Comparison of ENCODE assay signal across 23 mouse cellular contexts in genomic region chr3:123343690-123344089, GRCm38 (mm10). TPM values are rescaled to one million over a fixed set of nuclear protein-coding genes. Genes with fewer than 3 reads are reported as not detected.
DNase-seq lines count a peak whose midpoint lies in the region; ATAC-seq lines count a peak whose summit lies in the region.
"Had no signal": no experiment of that assay in that cellular context is flagged by ENCODE, and none has a peak within 500 bp of the region (broad histone marks: within the 10 kb centered on the region; RNA-seq: fewer than 3 reads in every experiment).

No protein-coding gene starts in this region.

- H3K27ac ChIP-seq in limb, embryonic 12.5 days: peak overlapping the region; percentile 37; the same call in 1 of the 2 replicates
- H3K27ac ChIP-seq in limb, embryonic 10.5 days: no peak overlapping the region
- peak overlapping the region; percentile 35; the same call in 1 of the 2 replicates for H3K27ac ChIP-seq in intestine, embryonic 16.5 days (ENCODE audit: low read length)
- 0 out of 2 replicates have a peak overlapping the region, but pooled peaks have one; percentile 15 for H3K27ac ChIP-seq in limb, embryonic 13.5 days
- H3K27ac ChIP-seq: embryonic facial prominence, embryonic 10.5 days; embryonic facial prominence, embryonic 12.5 days; forebrain, embryonic 13.5 days; forebrain, embryonic 15.5 days had no signal

- 20% methylated on average over 6 of the region's 6 CpGs for WGBS in limb, embryonic 12.5 days
- WGBS in limb, embryonic 10.5 days: 44% methylated on average over 6 of the region's 6 CpGs
- 34% methylated on average over 6 of the region's 6 CpGs for WGBS in intestine, embryonic 16.5 days
- WGBS in limb, embryonic 13.5 days: 19% methylated on average over 6 of the region's 6 CpGs

- 0 out of 2 replicates have a peak, but pooled peaks cover 2% of the 10 kb centered on the region for H3K9me3 ChIP-seq in limb, embryonic 12.5 days
- H3K9me3 ChIP-seq in limb, embryonic 10.5 days (replicated peaks): no peaks in the 10 kb centered on the region
- no peaks in the 10 kb centered on the region for H3K9me3 ChIP-seq in intestine, embryonic 16.5 days (ENCODE audit: control insufficient read depth, low read length)
- no peaks in the 10 kb centered on the region for H3K9me3 ChIP-seq in limb, embryonic 13.5 days
- H3K9me3 ChIP-seq: embryonic facial prominence, embryonic 10.5 days; embryonic facial prominence, embryonic 12.5 days; forebrain, embryonic 13.5 days; forebrain, embryonic 15.5 days; G1E had no signal

- no peaks in the 10 kb centered on the region for H3K27me3 ChIP-seq in limb, embryonic 12.5 days
- H3K27me3 ChIP-seq in limb, embryonic 10.5 days (ENCODE audit: low read depth, poor library complexity, severe bottlenecking): no peaks in the 10 kb centered on the region
- no peaks in the 10 kb centered on the region for H3K27me3 ChIP-seq in intestine, embryonic 16.5 days (replicated peaks; ENCODE audit: control insufficient read depth, insufficient read depth, low read length)
- H3K27me3 ChIP-seq in limb, embryonic 13.5 days: no peaks in the 10 kb centered on the region
- H3K27me3 ChIP-seq: CH12.LX; embryonic facial prominence, embryonic 12.5 days; forebrain, embryonic 13.5 days; forebrain, embryonic 15.5 days had no signal

- peaks cover 5% of the 10 kb centered on the region; the same call in 1 of the 2 replicates for H3K4me1 ChIP-seq in limb, embryonic 12.5 days (replicated peaks)
- peaks cover 3% of the 10 kb centered on the region; the same call in 1 of the 2 replicates for H3K4me1 ChIP-seq in limb, embryonic 10.5 days
- H3K4me1 ChIP-seq in intestine, embryonic 16.5 days (ENCODE audit: control insufficient read depth, insufficient read depth, low read length): peaks cover 3% of the 10 kb centered on the region; the same call in 1 of the 2 replicates
- H3K4me1 ChIP-seq in limb, embryonic 13.5 days: 0 out of 2 replicates have a peak, but pooled peaks cover 10% of the 10 kb centered on the region
- H3K4me1 ChIP-seq: embryonic facial prominence, embryonic 10.5 days; embryonic facial prominence, embryonic 12.5 days; forebrain, embryonic 13.5 days; forebrain, embryonic 15.5 days had no signal

- no peak overlapping the region for H3K4me3 ChIP-seq in limb, embryonic 12.5 days (replicated peaks)
- no peak overlapping the region for H3K4me3 ChIP-seq in limb, embryonic 10.5 days
- no peak overlapping the region for H3K4me3 ChIP-seq in intestine, embryonic 16.5 days (ENCODE audit: low read length)
- H3K4me3 ChIP-seq in limb, embryonic 13.5 days: no peak overlapping the region
- H3K4me3 ChIP-seq: embryonic facial prominence, embryonic 10.5 days; embryonic facial prominence, embryonic 12.5 days; forebrain, embryonic 13.5 days; forebrain, embryonic 15.5 days had no signal

- no peak overlapping the region for H3K4me2 ChIP-seq in limb, embryonic 12.5 days
- H3K4me2 ChIP-seq in intestine, embryonic 16.5 days (ENCODE audit: low read depth, low read length): 0 out of 2 replicates have a peak overlapping the region, but pooled peaks have one; percentile 6
- no peak overlapping the region for H3K4me2 ChIP-seq in limb, embryonic 13.5 days (replicated peaks)
- H3K4me2 ChIP-seq: embryonic facial prominence, embryonic 12.5 days; forebrain, embryonic 13.5 days; forebrain, embryonic 15.5 days had no signal

- DNase-seq in limb, embryonic 10.5 days (ENCODE audit: low spot score): no peak
- DNase-seq in kidney, postnatal 25 days: no peak
- no peak for DNase-seq in MN1 (ENCODE audit: low spot score)
- DNase-seq: adrenal gland, adult 8-10 months; adrenal gland, postnatal 14 days; adrenal gland, postnatal 36 days; B cell, adult 2 months; cerebellum, adult 11-12 months; cerebellum, adult 2 months; cerebellum, adult 9-10 months; cerebellum, postnatal 10 days; cerebellum, postnatal 25 days; forebrain, postnatal 0 days had no signal

- ATAC-seq in limb, embryonic 12.5 days (ENCODE audit: insufficient number of reproducible peaks, insufficient read depth, low FRiP score, low TSS enrichment, low read depth): no peak
- peak; percentile 81 for ATAC-seq in intestine, embryonic 16.5 days
- ATAC-seq in limb, embryonic 13.5 days (ENCODE audit: low FRiP score, low read depth): no peak
- ATAC-seq: CD4-positive, CD25-positive, alpha-beta regulatory T cell, adult 4 months; forebrain, embryonic 13.5 days; forebrain, embryonic 15.5 days; forebrain, postnatal 0 days had no signal

- no peak overlapping the region for H3K9ac ChIP-seq in limb, embryonic 12.5 days (replicated peaks)
- H3K9ac ChIP-seq in intestine, embryonic 16.5 days (ENCODE audit: low read depth, low read length): no peak overlapping the region
- no peak overlapping the region for H3K9ac ChIP-seq in limb, embryonic 13.5 days
- H3K9ac ChIP-seq: embryonic facial prominence, embryonic 12.5 days; forebrain, embryonic 13.5 days; forebrain, embryonic 15.5 days; forebrain, postnatal 0 days had no signal

- peaks cover 27% of the 10 kb centered on the region; the same call in 1 of the 2 replicates for H3K36me3 ChIP-seq in limb, embryonic 12.5 days
- no peaks in the 10 kb centered on the region for H3K36me3 ChIP-seq in limb, embryonic 10.5 days
- peaks cover 17% of the 10 kb centered on the region for H3K36me3 ChIP-seq in intestine, embryonic 16.5 days (ENCODE audit: control insufficient read depth, insufficient read depth, low read length)
- H3K36me3 ChIP-seq in limb, embryonic 13.5 days: peaks cover 64% of the 10 kb centered on the region
- H3K36me3 ChIP-seq: forebrain, embryonic 15.5 days; G1E had no signal

RNA-seq across cellular contexts. Expression of gene Mettl14, which starts 42.2 kb away (rescaled TPM):
- 34.1 and 35.7 TPM in 2 replicates for polyA plus RNA-seq in limb, embryonic 12.5 days (2016; fragmentation: Nextera tagmentation; extraction: Ambion mirVana)
- 25.4 and 30.6 TPM in 2 replicates for polyA plus RNA-seq in limb, embryonic 10.5 days (2016; fragmentation: Nextera tagmentation; extraction: Ambion mirVana)
- 23.2 and 24.9 TPM in 2 replicates for polyA plus RNA-seq in intestine, embryonic 16.5 days (2015; fragmentation: Nextera tagmentation; extraction: Ambion mirVana)
- polyA plus RNA-seq in limb, embryonic 13.5 days (2015; fragmentation: Nextera tagmentation; extraction: Ambion mirVana): 29.8 and 31.6 TPM in 2 replicates
